Mouse (Mus musculus) C2C12 (cell line): ENCODE measurements around the gene Pex5. TPM values are rescaled to one million over a fixed set of nuclear protein-coding genes. Genes with fewer than 3 reads are reported as not detected.

ENCODE experiments used
- H3K27me3 ChIP-seq: one replicate; pipeline ENCODE4 v1.6.1; 2011; ENCODE audit not compliant: control insufficient read depth, insufficient read depth, insufficient read length
- H3K36me3 ChIP-seq: one replicate; pipeline ENCODE4 v1.6.1; 2011; ENCODE audit not compliant: control insufficient read depth, insufficient read depth
- H3K4me3 ChIP-seq: one replicate; pipeline ENCODE4 v1.5.1; 2011; ENCODE audit warnings: mild to moderate bottlenecking, control low read depth; ENCODE audit not compliant: poor library complexity, insufficient read depth, severe bottlenecking
- H3K79me2 ChIP-seq: one replicate; pipeline ENCODE4 v1.6.1; 2011; ENCODE audit not compliant: control insufficient read depth, insufficient read depth
- H3K79me3 ChIP-seq: one replicate; pipeline ENCODE4 v1.6.1; 2011; ENCODE audit warnings: low read depth, control low read depth
- H3ac ChIP-seq: one replicate; pipeline ENCODE3; 2011; ENCODE audit warnings: low read depth; ENCODE audit not compliant: control insufficient read depth, insufficient read length
- CEBPB ChIP-seq: IDR thresholded peaks from one replicate; pipeline ENCODE4 v1.6.1; 2011; ENCODE audit warnings: low read depth, mild to moderate bottlenecking, control low read depth, moderate library complexity
- CTCF ChIP-seq: IDR thresholded peaks from one replicate; pipeline ENCODE4 v1.5.1; 2011; ENCODE audit not compliant: control insufficient read depth, insufficient read depth, insufficient read length
- FOSL1 ChIP-seq: IDR thresholded peaks from one replicate; pipeline ENCODE4 v1.8.0; 2011; ENCODE audit warnings: mild to moderate bottlenecking, low read length; ENCODE audit not compliant: poor library complexity, insufficient read depth, severe bottlenecking
- MAX ChIP-seq: IDR thresholded peaks from one replicate; pipeline ENCODE4 v1.6.1; 2011; ENCODE audit warnings: mild to moderate bottlenecking, control low read depth
- MYOD1 ChIP-seq: IDR thresholded peaks from one replicate; pipeline ENCODE4 v1.6.1; 2011; ENCODE audit warnings: low read depth; ENCODE audit not compliant: control insufficient read depth, insufficient read length
- MYOG ChIP-seq: IDR thresholded peaks from one replicate; pipeline ENCODE4 v1.6.1; 2011; ENCODE audit not compliant: control insufficient read depth, insufficient read length; ENCODE audit errors: extremely low read depth
- USF1 ChIP-seq: IDR thresholded peaks from one replicate; pipeline ENCODE4 v1.6.1; 2011; ENCODE audit warnings: low read depth, mild to moderate bottlenecking, control low read depth, moderate library complexity
- polyA plus RNA-seq: library from polyadenylated mRNA; unstranded; fragments of >200 nt; fragmentation: generic; extraction: Trizol; gene quantifications from one replicate; pipeline ENCODE4 v1.2.1, GENCODE M21; 2012; ENCODE audit warnings: missing spikeins

The Pex5 gene
- polyA plus RNA-seq, 1 experiment: 32.9 TPM

GRCm38 (mm10) chr6:124433688-124434324 lies 18.9 kb upstream of the Pex5 start:
- no peak overlapping the region for H3ac ChIP-seq
- TF ChIP-seq FOSL1 (no peak), CTCF (no peak), CEBPB (no peak), MAX (no peak), MYOD1 (no peak), MYOG (no peak), USF1 (no peak)

GRCm38 (mm10) chr6:124430784-124431495 lies 16.1 kb upstream of the Pex5 start:
- H3K4me3 ChIP-seq: no peak overlapping the region
- TF ChIP-seq MAX: no peak
- no peak for TF ChIP-seq USF1
- no peak for TF ChIP-seq CEBPB
- TF ChIP-seq CTCF: no peak
- no peaks in the 10 kb centered on the region for H3K36me3 ChIP-seq
- H3K79me3 ChIP-seq: no peaks in the 10 kb centered on the region
- H3K27me3 ChIP-seq: no peaks in the 10 kb centered on the region
- H3ac ChIP-seq: no peak overlapping the region
- no peaks in the 10 kb centered on the region for H3K79me2 ChIP-seq

More at GRCm38 (mm10) chr6:124433688-124434324, 18.9 kb upstream of the Pex5 start:
- Histone ChIP-seq H3K36me3 (no peaks in the 10 kb centered on the region), H3K27me3 (peaks cover 14% of the 10 kb centered on the region), H3K4me3 (no peak overlapping the region), H3K79me2 (no peaks in the 10 kb centered on the region), H3K79me3 (no peaks in the 10 kb centered on the region)

- H3K79me3 ChIP-seq: no peaks in the 10 kb centered on the region
- H3K79me2 ChIP-seq: no peaks in the 10 kb centered on the region
- no peak overlapping the region for H3ac ChIP-seq
- no peaks in the 10 kb centered on the region for H3K27me3 ChIP-seq
- TF ChIP-seq MAX: no peak
- TF ChIP-seq CEBPB: no peak
- TF ChIP-seq FOSL1: no peak
- no peak overlapping the region for H3K4me3 ChIP-seq
- H3K36me3 ChIP-seq: no peaks in the 10 kb centered on the region
Measured at GRCm38 (mm10) chr6:124430379-124430778, 15.5 kb upstream of the Pex5 start.

- H3ac ChIP-seq: no peak overlapping the region
- H3K27me3 ChIP-seq: no peaks in the 10 kb centered on the region
- no peaks in the 10 kb centered on the region for H3K79me3 ChIP-seq
- no peak overlapping the region for H3K4me3 ChIP-seq
- TF ChIP-seq MYOG (no peak), CTCF (no peak), MAX (no peak), MYOD1 (no peak), FOSL1 (no peak), CEBPB (no peak), USF1 (no peak)
- no peaks in the 10 kb centered on the region for H3K79me2 ChIP-seq
- H3K36me3 ChIP-seq: no peaks in the 10 kb centered on the region
Measured at GRCm38 (mm10) chr6:124427791-124428576, 13.1 kb upstream of the Pex5 start.

GRCm38 (mm10) chr6:124427289-124427688 lies 12.4 kb upstream of the Pex5 start:
- H3K36me3 ChIP-seq: no peaks in the 10 kb centered on the region
- H3K79me3 ChIP-seq: no peaks in the 10 kb centered on the region
- no peak overlapping the region for H3ac ChIP-seq
- TF ChIP-seq CTCF: no peak
- TF ChIP-seq FOSL1: no peak
- TF ChIP-seq MAX: no peak
- no peak for TF ChIP-seq USF1
- no peak for TF ChIP-seq MYOG
- TF ChIP-seq MYOD1: no peak
- no peak for TF ChIP-seq CEBPB
- no peaks in the 10 kb centered on the region for H3K79me2 ChIP-seq
- H3K27me3 ChIP-seq: no peaks in the 10 kb centered on the region
- no peak overlapping the region for H3K4me3 ChIP-seq

- H3K27me3 ChIP-seq: no peaks in the 10 kb centered on the region
- no peaks in the 10 kb centered on the region for H3K36me3 ChIP-seq
- no peak overlapping the region for H3ac ChIP-seq
- TF ChIP-seq MYOG (no peak), MYOD1 (no peak), CTCF (no peak), USF1 (no peak), MAX (no peak), FOSL1 (no peak), CEBPB (no peak)
- H3K79me3 ChIP-seq: no peaks in the 10 kb centered on the region
- H3K79me2 ChIP-seq: no peaks in the 10 kb centered on the region
- H3K4me3 ChIP-seq: no peak overlapping the region
Measured at GRCm38 (mm10) chr6:124426604-124427003, 11.7 kb upstream of the Pex5 start.
